Mouse (Mus musculus) lung, adult 2 months (tissue): ENCODE data around the gene Scaper.

Source experiments
- CTCF ChIP-seq: fragments of 200-500 bp; IDR thresholded peaks from 2 replicates; pipeline ENCODE4 v1.5.1; 2011; ENCODE audit warnings: mild to moderate bottlenecking, low read length, control low read depth; ENCODE audit not compliant: insufficient read depth
- POLR2A ChIP-seq: fragments of 200-500 bp; IDR thresholded peaks from 2 replicates; pipeline ENCODE4 v1.6.1; 2011; ENCODE audit warnings: low read depth, mild to moderate bottlenecking, control low read depth, low read length, borderline replicate concordance; ENCODE audit errors: extremely low read depth

DNA sequence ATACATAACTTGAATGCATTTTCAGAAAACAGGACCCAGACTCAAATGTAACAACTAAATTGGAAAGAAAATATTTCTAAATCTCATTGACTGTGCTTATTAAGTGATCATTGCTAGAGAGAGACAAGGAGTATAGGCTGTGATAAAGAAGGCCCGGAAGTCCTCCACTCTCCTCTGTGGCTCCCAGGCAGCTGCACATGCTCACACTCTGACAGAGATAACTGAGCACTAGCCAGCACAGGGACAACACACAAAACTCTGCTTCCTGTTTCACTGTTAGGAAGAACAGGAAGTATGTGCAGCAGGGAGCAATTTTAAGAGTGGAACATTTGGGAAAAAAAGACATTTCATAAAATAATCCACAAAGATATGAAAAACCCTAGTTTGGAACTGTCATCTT is 382.9 kb downstream of the Scaper start:
- no peak for TF ChIP-seq POLR2A
- no peak for TF ChIP-seq CTCF
